Mouse (Mus musculus) bone marrow, adult 2 months (tissue): ENCODE results near the gene Ccdc91.

Experiments used
- CTCF ChIP-seq: fragments of 200-500 bp; IDR thresholded peaks from 2 replicates; pipeline ENCODE4 v1.5.1; 2011; ENCODE audit warnings: low read length, control low read depth; ENCODE audit not compliant: control insufficient read depth, insufficient read depth
- POLR2A ChIP-seq: fragments of 200-500 bp; IDR thresholded peaks from 2 replicates; pipeline ENCODE4 v1.6.1; 2011; ENCODE audit warnings: low read depth, mild to moderate bottlenecking, control low read depth, low read length, borderline replicate concordance; ENCODE audit not compliant: control insufficient read depth

DNA sequence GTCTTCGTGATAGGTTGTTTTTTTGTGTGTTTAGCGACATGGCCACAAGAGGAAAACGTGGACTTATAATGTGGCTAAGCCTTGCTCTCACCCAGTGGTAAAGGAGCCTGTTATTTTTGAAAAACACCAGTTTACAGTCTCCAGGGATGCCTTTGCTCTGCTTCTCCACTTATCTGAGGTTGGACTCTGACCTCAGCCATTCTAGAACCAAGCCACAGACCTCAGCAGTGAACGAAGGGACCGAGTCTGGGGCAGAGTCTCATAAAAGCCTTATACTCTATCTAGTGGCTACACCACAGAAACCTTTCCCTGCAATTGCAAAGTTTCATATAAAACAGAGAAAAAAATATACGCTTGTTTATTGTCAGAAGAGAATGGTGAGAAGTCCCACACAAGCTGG lies 65.3 kb downstream of the Ccdc91 start:
- TF ChIP-seq POLR2A = no peak
- TF ChIP-seq CTCF = no peak
